Mouse (Mus musculus) spleen, adult 2 months (tissue): ENCODE data around the gene Vangl2. TPM values are rescaled to one million over a fixed set of nuclear protein-coding genes. Genes with fewer than 3 reads are reported as not detected.

Source experiments
- DNase-seq, 2 experiments: peaks; one replicate each; pipeline versions ENCODE4 v3.0.0 to v3.0.0-alpha.2; 2012 to 2021; ENCODE audit warnings: low spot score in 2 of 2, low read depth in 1 of 2
- H3K27ac ChIP-seq: fragments of 200-500 bp; 2 replicates; pipeline ENCODE4 v1.5.1; 2012; ENCODE audit warnings: low read length, inconsistent platforms; ENCODE audit not compliant: insufficient read depth
- H3K27me3 ChIP-seq: fragments of 200-500 bp; 2 replicates; pipeline ENCODE4 v1.6.1; 2012; ENCODE audit warnings: mild to moderate bottlenecking, moderate library complexity, low read length, inconsistent platforms; ENCODE audit not compliant: control insufficient read depth, insufficient read depth
- H3K36me3 ChIP-seq: fragments of 200-500 bp; 2 replicates; pipeline ENCODE4 v1.6.1; 2012; ENCODE audit warnings: mild to moderate bottlenecking, low read length, inconsistent platforms; ENCODE audit not compliant: control insufficient read depth, insufficient read depth
- H3K4me1 ChIP-seq: fragments of 200-500 bp; 2 replicates; pipeline ENCODE4 v1.6.1; 2011; ENCODE audit warnings: inconsistent platforms; ENCODE audit not compliant: control insufficient read depth, insufficient read depth, insufficient read length
- H3K4me3 ChIP-seq: fragments of 200-500 bp; 2 replicates; pipeline ENCODE4 v1.5.1; 2011; ENCODE audit warnings: mild to moderate bottlenecking, inconsistent platforms; ENCODE audit not compliant: insufficient read depth, insufficient read length; ENCODE audit errors: extremely low read depth
- CTCF ChIP-seq: fragments of 200-500 bp; IDR thresholded peaks from 2 replicates; pipeline ENCODE4 v1.5.1; 2011; ENCODE audit warnings: mild to moderate bottlenecking, inconsistent platforms; ENCODE audit not compliant: insufficient read depth, insufficient read length, insufficient replicate concordance; ENCODE audit errors: extremely low read depth
- POLR2A ChIP-seq: fragments of 200-500 bp; IDR thresholded peaks from 2 replicates; pipeline ENCODE4 v1.6.1; 2011; ENCODE audit warnings: low read depth, low read length, inconsistent platforms
- WGBS: fragments of 180-500 bp; shearing (Covaris S2); methylation state at CpG from one replicate; pipeline ENCODE4 v1.1.7; 2018; 5-methylcytosine and 5-hydroxymethylcytosine counted together
- polyA plus RNA-seq: library from polyadenylated mRNA; depleted of rRNA; stranded (reverse); fragments of >200 nt; gene quantifications from 2 replicates; pipeline ENCODE4 v1.2.3, GENCODE M21; 2012; rRNA removed

Gene Vangl2
- polyA plus RNA-seq, 1 experiment = 3.7 TPM

- Histone ChIP-seq H3K36me3 (no peaks in the 10 kb centered on the region), H3K27me3 (no peaks in the 10 kb centered on the region), H3K27ac (no peak overlapping the region), H3K4me3 (no peak overlapping the region), H3K4me1 (peaks cover 15% of the 10 kb centered on the region; the same call in 1 of the 2 replicates)
- no peak for DNase-seq
- WGBS = 5% methylated on average over 2 of the region's 2 CpGs
- TF ChIP-seq CTCF = no peak
- TF ChIP-seq POLR2A = no peak
Observed at GRCm38 (mm10) chr1:171957411-171957810, 70.8 kb downstream of the Vangl2 start.

- H3K4me1 ChIP-seq = peaks cover 15% of the 10 kb centered on the region; the same call in 1 of the 2 replicates
- H3K4me3 ChIP-seq = no peak overlapping the region
- no peak for TF ChIP-seq CTCF
- TF ChIP-seq POLR2A = no peak
- H3K27me3 ChIP-seq = no peaks in the 10 kb centered on the region
- H3K36me3 ChIP-seq = no peaks in the 10 kb centered on the region
- 13% methylated on average over 6 of the region's 6 CpGs for WGBS
- H3K27ac ChIP-seq = peak overlapping the region; percentile 60
- DNase-seq = peak; percentile 41 to 47
Observed at GRCm38 (mm10) chr1:171955071-171955470, 73.2 kb downstream of the Vangl2 start.

Other genes with a start within 250 kb of the Vangl2 start
- 8.4 and 10.9 TPM in 2 replicates for gene Cd84, start 188.7 kb downstream of the Vangl2 start, polyA plus RNA-seq
- gene Gm10521, start 132.8 kb downstream of the Vangl2 start, polyA plus RNA-seq = 2.1 and 3.7 TPM in 2 replicates
- gene Slamf6, start 110.9 kb downstream of the Vangl2 start, polyA plus RNA-seq = 17.1 and 22.0 TPM in 2 replicates
- gene Nhlh1, start 29.1 kb upstream of the Vangl2 start, polyA plus RNA-seq = not detected in 2 replicates
- gene Copa, start 54.1 kb upstream of the Vangl2 start, polyA plus RNA-seq = 26.9 and 31.7 TPM in 2 replicates
- 64.0 and 64.4 TPM in 2 replicates for gene Ncstn, start 54.4 kb upstream of the Vangl2 start, polyA plus RNA-seq
- gene Pex19, start 98.3 kb upstream of the Vangl2 start, polyA plus RNA-seq = 26.4 and 28.0 TPM in 2 replicates
- 38.5 and 46.1 TPM in 2 replicates for gene Dcaf8, start 119.6 kb upstream of the Vangl2 start, polyA plus RNA-seq
- 32.4 and 33.5 TPM in 2 replicates for gene Pea15a, start 178.4 kb upstream of the Vangl2 start, polyA plus RNA-seq
- gene Casq1, start 191.4 kb upstream of the Vangl2 start, polyA plus RNA-seq = 0.35 and 0.40 TPM in 2 replicates
- gene Atp1a4, start 230.0 kb upstream of the Vangl2 start, polyA plus RNA-seq = 0.04 TPM in 1 of 2 replicates, not detected in the other
- 117 and 119 TPM in 2 replicates for gene Igsf8, start 233.2 kb upstream of the Vangl2 start, polyA plus RNA-seq